Mouse (Mus musculus): ENCODE data around the gene Shcbp1l.
"Not testable (repeated sequence)": the region's sequence is repeated elsewhere in the genome, so short reads cannot be mapped to it uniquely, and the experiment has no call there.

- not testable (repeated sequence) for TF ChIP-seq GATA1, TAL1 (IDR thresholded peaks at IDR 0.05; ENCODE audit: low read length)
These were observed 7.2 kb upstream of the Shcbp1l start for GRCm38 (mm10) chr1:153417805-153418204.
